Comparison of ENCODE assay signal across 20 mouse cellular contexts in genomic region chr9:94620342-94620741, GRCm38 (mm10). TPM values are rescaled to one million over a fixed set of nuclear protein-coding genes. Genes with fewer than 3 reads are reported as not detected.
A peak's percentile ranks its signal among the peaks of the same experiment; 100 is the strongest.
DNase-seq lines count a peak whose midpoint lies in the region; ATAC-seq lines count a peak whose summit lies in the region.
"Had no signal": no experiment of that assay in that cellular context is flagged by ENCODE, and none has a peak within 500 bp of the region (broad histone marks: within the 10 kb centered on the region; RNA-seq: fewer than 3 reads in every experiment).

No protein-coding gene starts in this region.

- H3K27me3 ChIP-seq in forebrain, embryonic 14.5 days (replicated peaks; ENCODE audit: control insufficient read depth, insufficient read depth, low read length), result no peaks in the 10 kb centered on the region
- no peaks in the 10 kb centered on the region for H3K27me3 ChIP-seq in forebrain, embryonic 11.5 days (ENCODE audit: control insufficient read depth, insufficient read depth, low read length)
- H3K27me3 ChIP-seq: embryonic facial prominence, embryonic 15.5 days; heart, embryonic 13.5 days; hindbrain, embryonic 15.5 days had no signal

- H3K4me1 ChIP-seq in forebrain, embryonic 14.5 days (ENCODE audit: control insufficient read depth, insufficient read depth, low read length), result no peaks in the 10 kb centered on the region
- H3K4me1 ChIP-seq in forebrain, embryonic 11.5 days (replicated peaks; ENCODE audit: control insufficient read depth, insufficient read depth, low read length), result no peaks in the 10 kb centered on the region
- H3K4me1 ChIP-seq: embryonic facial prominence, embryonic 15.5 days; forebrain, embryonic 10.5 days; hindbrain, embryonic 15.5 days had no signal

- WGBS in forebrain, embryonic 14.5 days, result 88% methylated on average over 6 of the region's 6 CpGs
- 87% methylated on average over 6 of the region's 6 CpGs for WGBS in forebrain, embryonic 11.5 days

- 0 out of 2 replicates have a peak overlapping the region, but pooled peaks have one; percentile 9 for H3K27ac ChIP-seq in forebrain, embryonic 14.5 days (ENCODE audit: low read depth, low read length)
- H3K27ac ChIP-seq in forebrain, embryonic 11.5 days (ENCODE audit: low read depth, low read length), result no peak overlapping the region
- H3K27ac ChIP-seq: embryonic facial prominence, embryonic 15.5 days; forebrain, embryonic 10.5 days; gastrocnemius, adult 2 months; heart, embryonic 13.5 days; hindbrain, embryonic 15.5 days had no signal

- no peak overlapping the region for H3K9ac ChIP-seq in forebrain, embryonic 14.5 days (ENCODE audit: low read length)
- H3K9ac ChIP-seq in forebrain, embryonic 11.5 days (ENCODE audit: low read length), result no peak overlapping the region
- H3K9ac ChIP-seq: embryonic facial prominence, embryonic 15.5 days; heart, embryonic 13.5 days; hindbrain, embryonic 15.5 days had no signal

- no peak for DNase-seq in forebrain, embryonic 14.5 days (ENCODE audit: low spot score)
- no peak for DNase-seq in forebrain, embryonic 11.5 days (ENCODE audit: low spot score)
- DNase-seq in 3T3-L1 (ENCODE audit: low read depth, low spot score), result peak; percentile 42
- DNase-seq in thymus, postnatal 14 days, result no peak
- DNase-seq in spleen, adult 12 weeks (ENCODE audit: low spot score), result no peak
- DNase-seq: adrenal gland, adult 8-10 months; adrenal gland, postnatal 36 days; cerebellum, adult 2 months; cerebellum, postnatal 14 days; embryo, embryonic 11 days; gastrocnemius, adult 2 months; gastrocnemius, postnatal 25 days; heart, postnatal 36 days had no signal

- H3K4me3 ChIP-seq in forebrain, embryonic 14.5 days (ENCODE audit: low read depth, low read length), result no peak overlapping the region
- H3K4me3 ChIP-seq in forebrain, embryonic 11.5 days (ENCODE audit: low read depth, low read length), result no peak overlapping the region
- H3K4me3 ChIP-seq: embryonic facial prominence, embryonic 15.5 days; erythroblast, embryonic 14.5 days; forebrain, embryonic 10.5 days; gastrocnemius, adult 2 months; heart, embryonic 13.5 days; hindbrain, embryonic 15.5 days had no signal

- H3K9me3 ChIP-seq in forebrain, embryonic 14.5 days (replicated peaks; ENCODE audit: control insufficient read depth, low read length), result no peaks in the 10 kb centered on the region
- H3K9me3 ChIP-seq in forebrain, embryonic 11.5 days (ENCODE audit: control insufficient read depth, low read length), result no peaks in the 10 kb centered on the region
- H3K9me3 ChIP-seq: embryonic facial prominence, embryonic 15.5 days; forebrain, embryonic 10.5 days; heart, embryonic 13.5 days; hindbrain, embryonic 15.5 days had no signal

- no peak overlapping the region for H3K4me2 ChIP-seq in forebrain, embryonic 14.5 days (ENCODE audit: low read length)
- H3K4me2 ChIP-seq in forebrain, embryonic 11.5 days (ENCODE audit: low read depth, low read length, severe bottlenecking), result no peak overlapping the region
- H3K4me2 ChIP-seq: embryonic facial prominence, embryonic 15.5 days; heart, embryonic 13.5 days; hindbrain, embryonic 15.5 days had no signal

- ATAC-seq in forebrain, embryonic 14.5 days, result no peak
- no peak for ATAC-seq in forebrain, embryonic 11.5 days (replicated peaks; ENCODE audit: low FRiP score)
- ATAC-seq in CD4-positive, CD25-positive, alpha-beta regulatory T cell, adult 4 months, result peak; percentile 73
- peak; percentile 81 for ATAC-seq in inflammation-experienced regulatory T-cells, adult 6 months

- no peaks in the 10 kb centered on the region for H3K36me3 ChIP-seq in forebrain, embryonic 14.5 days (ENCODE audit: control insufficient read depth, insufficient read depth, low read length)
- no peaks in the 10 kb centered on the region for H3K36me3 ChIP-seq in forebrain, embryonic 11.5 days (ENCODE audit: control insufficient read depth, insufficient read depth, low read length)
- H3K36me3 ChIP-seq: embryonic facial prominence, embryonic 15.5 days; forebrain, embryonic 10.5 days; heart, embryonic 13.5 days; hindbrain, embryonic 15.5 days had no signal

RNA-seq across cellular contexts. Expression of gene Slc9a9, which starts 49.4 kb away (rescaled TPM):
- polyA plus RNA-seq in forebrain, embryonic 14.5 days (2014; fragmentation: Nextera tagmentation; extraction: Ambion mirVana), result 3.7 and 4.7 TPM in 2 replicates
- polyA plus RNA-seq in forebrain, embryonic 11.5 days (2014; fragmentation: Nextera tagmentation; extraction: Ambion mirVana), result 1.6 and 2.0 TPM in 2 replicates
- 10 to 100 TPM; 35.6 to 44.2 TPM for polyA plus RNA-seq in CD4-positive, CD25-positive, alpha-beta regulatory T cell, adult 4 months (2017; shearing (Covaris generic))
- polyA plus RNA-seq in inflammation-experienced regulatory T-cells, adult 6 months (2017; shearing (Covaris generic)), result 10 to 100 TPM; 36.4 to 65.4 (median 52.3) TPM

Comparison
In these comparisons a context has a peak if more than half of its experiments do, and no peak if none do; other contexts are left out.
1. ATAC-seq: peak in CD4-positive, CD25-positive, alpha-beta regulatory T cell, adult 4 months (single experiment) and inflammation-experienced regulatory T-cells, adult 6 months (single experiment); none in forebrain, embryonic 14.5 days (single experiment) and forebrain, embryonic 11.5 days (single experiment).